ENCODE assay signal across 8 mouse cellular contexts in genomic region chr12:75818453-75819434, GRCm38 (mm10). TPM values are rescaled to one million over a fixed set of nuclear protein-coding genes. Genes with fewer than 3 reads are reported as not detected.
DNase-seq lines count a peak whose midpoint lies in the region; ATAC-seq lines count a peak whose summit lies in the region.

No protein-coding gene starts in this region.

- intact Hi-C loops in left cerebral cortex, postnatal 25 days (cut with DNase I), result no loop called here

- no peaks in the 10 kb centered on the region for H3K27me3 ChIP-seq in hindbrain, embryonic 16.5 days (replicated peaks; ENCODE audit: control insufficient read depth, insufficient read depth, low read length)
- peaks cover 90% of the 10 kb centered on the region for H3K27me3 ChIP-seq in megakaryocyte, embryonic 14.5 days (replicated peaks)

- no peaks in the 10 kb centered on the region for H3K9me3 ChIP-seq in hindbrain, embryonic 16.5 days (ENCODE audit: control insufficient read depth, low read length)
- peaks cover 1% of the 10 kb centered on the region for H3K9me3 ChIP-seq in megakaryocyte, embryonic 14.5 days

- DNase-seq in adrenal gland, adult (ENCODE audit: inconsistent age in 2 of 2, low spot score in 1 of 2), result peak; percentile 82 to 94
- DNase-seq in cerebellum, postnatal 36 days, result peak; percentile 45 to 48
- peak; percentile 56 for DNase-seq in gastrocnemius, postnatal 10 days
- DNase-seq in left cerebral cortex, postnatal 25 days (ENCODE audit: low spot score in 2 of 2), result peak; percentile 29 to 40
- DNase-seq in right cerebral cortex, postnatal 14 days, result peak; percentile 40

- H3K9ac ChIP-seq in hindbrain, embryonic 16.5 days (ENCODE audit: low read depth, low read length), result peak overlapping the region; percentile 89

- peak overlapping the region; percentile 67 for H3K27ac ChIP-seq in hindbrain, embryonic 16.5 days (ENCODE audit: low read depth, low read length)

- peak overlapping the region; percentile 91 for H3K4me3 ChIP-seq in hindbrain, embryonic 16.5 days (ENCODE audit: low read length)
- peak overlapping the region; percentile 94 for H3K4me3 ChIP-seq in megakaryocyte, embryonic 14.5 days (replicated peaks)

- peak overlapping the region; percentile 82 for H3K4me2 ChIP-seq in hindbrain, embryonic 16.5 days (ENCODE audit: low read length)

- peak; percentile 89 for ATAC-seq in hindbrain, embryonic 16.5 days
- no peak for ATAC-seq in monocyte, adult 5-6 weeks (replicated peaks; ENCODE audit: insufficient number of reproducible peaks, low FRiP score, low TSS enrichment, poor library complexity, severe bottlenecking)

- no peaks in the 10 kb centered on the region for H3K36me3 ChIP-seq in hindbrain, embryonic 16.5 days (ENCODE audit: control insufficient read depth, insufficient read depth, low read length)
- no peaks in the 10 kb centered on the region for H3K36me3 ChIP-seq in megakaryocyte, embryonic 14.5 days (replicated peaks; ENCODE audit: low read length)

- peaks cover 9% of the 10 kb centered on the region for H3K4me1 ChIP-seq in hindbrain, embryonic 16.5 days (ENCODE audit: control insufficient read depth, insufficient read depth, low read depth, low read length)
- peaks cover 24% of the 10 kb centered on the region for H3K4me1 ChIP-seq in megakaryocyte, embryonic 14.5 days

- under 1% methylated on average over 82 of the region's 93 CpGs for WGBS in hindbrain, embryonic 16.5 days

RNA-seq across cellular contexts. Expression of gene Syne2, which starts 0.8 kb away (rescaled TPM):
- total RNA-seq in gastrocnemius, postnatal 10 days (2021), result 10 to 100 TPM; 22.2 to 28.2 TPM
- 41.3 and 42.6 TPM in 2 replicates for polyA plus RNA-seq in hindbrain, embryonic 16.5 days (2015; fragmentation: Nextera tagmentation; extraction: Ambion mirVana)
- 10 to 100 TPM; 18.6 to 22.0 TPM for total RNA-seq in left cerebral cortex, postnatal 25 days (2021)
- 0.61 and 0.78 TPM in 2 replicates for polyA plus RNA-seq in megakaryocyte, embryonic 14.5 days (2012; ENCODE audit: insufficient read depth, low replicate concordance)
- total RNA-seq in monocyte, adult 5-6 weeks (2017), result 17.7 to 27.1 TPM (median 22.0 TPM) in 3 replicates

Comparison
In these comparisons a context has a peak if more than half of its experiments do, and no peak if none do; other contexts are left out.
1. DNase-seq: peak in every context shown above with its lines; median percentile 88 in adrenal gland, adult; 56 in gastrocnemius, postnatal 10 days; 46 in cerebellum, postnatal 36 days; 40 in right cerebral cortex, postnatal 14 days; 34 in left cerebral cortex, postnatal 25 days.